Mouse (Mus musculus) myocyte (in vitro differentiated cells): ENCODE results near the gene Pank3. TPM values are rescaled to one million over a fixed set of nuclear protein-coding genes. Genes with fewer than 3 reads are reported as not detected.

Experiments
- H3K27me3 ChIP-seq: one replicate; pipeline ENCODE4 v1.6.1; 2011; ENCODE audit not compliant: control insufficient read depth, insufficient read depth, insufficient read length
- H3K36me3 ChIP-seq: one replicate; pipeline ENCODE4 v1.6.1; 2011; ENCODE audit not compliant: control insufficient read depth, insufficient read depth
- H3K4me2 ChIP-seq: one replicate; pipeline ENCODE4 v1.6.1; 2011; ENCODE audit warnings: low read depth, control low read depth
- H3K4me3 ChIP-seq: one replicate; pipeline ENCODE4 v1.5.1; 2011; ENCODE audit warnings: mild to moderate bottlenecking, control low read depth, moderate library complexity
- H3K79me2 ChIP-seq: one replicate; pipeline ENCODE4 v1.6.1; 2011; ENCODE audit not compliant: control insufficient read depth, insufficient read depth
- H3ac ChIP-seq: one replicate; pipeline ENCODE4 v1.6.1; 2011; ENCODE audit not compliant: control insufficient read depth, insufficient read length
- CEBPB ChIP-seq: IDR thresholded peaks from 2 replicates; pipeline ENCODE4 v1.6.1; 2011; ENCODE audit warnings: mild to moderate bottlenecking, moderate library complexity; ENCODE audit not compliant: poor library complexity, insufficient read depth, severe bottlenecking
- E2F4 ChIP-seq: IDR thresholded peaks from one replicate; pipeline ENCODE4 v1.6.1; 2011; ENCODE audit warnings: mild to moderate bottlenecking, control low read depth, moderate library complexity; ENCODE audit not compliant: insufficient read depth
- MAX ChIP-seq: IDR thresholded peaks from one replicate; pipeline ENCODE4 v1.6.1; 2011; ENCODE audit warnings: low read depth, mild to moderate bottlenecking, control low read depth
- MYOD1 ChIP-seq, 3 experiments: IDR thresholded peaks; one replicate each; pipeline ENCODE4 v1.6.1; 2011; ENCODE audit warnings: control low read depth in 2 of 3, low read depth in 2 of 3, mild to moderate bottlenecking in 2 of 3, moderate library complexity in 1 of 3; ENCODE audit not compliant: insufficient read length in 2 of 3, control insufficient read depth in 1 of 3
- MYOG ChIP-seq, 3 experiments: IDR thresholded peaks; one replicate each; pipeline ENCODE4 v1.6.1; 2011; ENCODE audit warnings: control low read depth in 2 of 3, low read depth in 2 of 3, mild to moderate bottlenecking in 2 of 3; ENCODE audit not compliant: insufficient read length in 2 of 3, control insufficient read depth in 1 of 3, insufficient read depth in 1 of 3
- POLR2A ChIP-seq: IDR thresholded peaks from one replicate; pipeline ENCODE4 v1.6.1; 2011; ENCODE audit warnings: low read depth, mild to moderate bottlenecking, control low read depth, moderate library complexity; ENCODE audit not compliant: insufficient read length
- POLR2AphosphoS2 ChIP-seq: IDR thresholded peaks from one replicate; pipeline ENCODE4 v1.6.1; 2011; ENCODE audit warnings: low read depth, control low read depth; ENCODE audit not compliant: insufficient read length
- REST ChIP-seq: IDR thresholded peaks from one replicate; pipeline ENCODE4 v1.6.1; 2011; ENCODE audit warnings: mild to moderate bottlenecking, control low read depth, moderate library complexity; ENCODE audit not compliant: insufficient read depth, insufficient read length
- SRF ChIP-seq: IDR thresholded peaks from one replicate; pipeline ENCODE4 v1.6.1; 2011; ENCODE audit warnings: low read depth; ENCODE audit not compliant: control insufficient read depth, insufficient read length
- TCF12 ChIP-seq: IDR thresholded peaks from one replicate; pipeline ENCODE4 v1.6.1; 2011; ENCODE audit warnings: mild to moderate bottlenecking, control low read depth; ENCODE audit not compliant: poor library complexity, insufficient read depth, severe bottlenecking
- TCF3 ChIP-seq: IDR thresholded peaks from one replicate; pipeline ENCODE4 v1.6.1; 2011; ENCODE audit warnings: low read depth, control low read depth; ENCODE audit not compliant: insufficient read length
- USF1 ChIP-seq: IDR thresholded peaks from one replicate; pipeline ENCODE4 v1.6.1; 2011; ENCODE audit warnings: low read depth, mild to moderate bottlenecking, control low read depth, moderate library complexity
- polyA plus RNA-seq: library from polyadenylated mRNA; unstranded; fragments of >200 nt; fragmentation: generic; extraction: Trizol; gene quantifications from one replicate; pipeline ENCODE4 v1.2.1, GENCODE M21; 2012; ENCODE audit warnings: missing spikeins

Pank3 gene
- polyA plus RNA-seq, 1 experiment = 8.6 TPM

GRCm38 (mm10) chr11:35736817-35737216 lies 32.5 kb upstream of the Pank3 start:
- TF ChIP-seq MAX (no peak), REST (no peak), SRF (no peak), MYOD1 (IDR thresholded peaks at IDR 0.05; ENCODE audit: control insufficient read depth in 1 of 3, insufficient read length in 2 of 3, low read depth in 2 of 3) (no peak), POLR2A (no peak), USF1 (no peak), POLR2AphosphoS2 (no peak), E2F4 (no peak), TCF12 (no peak), MYOG (IDR thresholded peaks at IDR 0.05; ENCODE audit: control insufficient read depth in 1 of 3, insufficient read depth in 1 of 3, insufficient read length in 2 of 3, low read depth in 2 of 3) (no peak), CEBPB (no peak), TCF3 (no peak)
- Histone ChIP-seq H3K4me3 (no peak overlapping the region), H3K4me2 (no peak overlapping the region), H3K36me3 (no peaks in the 10 kb centered on the region), H3ac (no peak overlapping the region), H3K79me2 (no peaks in the 10 kb centered on the region), H3K27me3 (peaks cover 3% of the 10 kb centered on the region)

- peaks cover 3% of the 10 kb centered on the region for H3K27me3 ChIP-seq
- TF ChIP-seq E2F4 (no peak), REST (no peak), POLR2A (no peak), SRF (no peak), USF1 (no peak), POLR2AphosphoS2 (no peak)
- no peak overlapping the region for H3ac ChIP-seq
- no peaks in the 10 kb centered on the region for H3K36me3 ChIP-seq
- no peak overlapping the region for H3K4me2 ChIP-seq
- H3K4me3 ChIP-seq = no peak overlapping the region
- H3K79me2 ChIP-seq = no peaks in the 10 kb centered on the region
Measured at GRCm38 (mm10) chr11:35737262-35737661, 32.0 kb upstream of the Pank3 start.

- TF ChIP-seq REST (no peak), E2F4 (no peak), MYOD1 (IDR thresholded peaks at IDR 0.05; ENCODE audit: control insufficient read depth in 1 of 3, insufficient read length in 2 of 3, low read depth in 2 of 3) (no peak), POLR2AphosphoS2 (no peak), CEBPB (no peak), SRF (no peak), TCF3 (no peak), POLR2A (no peak), MAX (no peak), TCF12 (no peak), MYOG (IDR thresholded peaks at IDR 0.05; ENCODE audit: control insufficient read depth in 1 of 3, insufficient read depth in 1 of 3, insufficient read length in 2 of 3, low read depth in 2 of 3) (no peak), USF1 (no peak)
- Histone ChIP-seq H3K79me2 (no peaks in the 10 kb centered on the region), H3K4me2 (no peak overlapping the region), H3K27me3 (peaks cover 3% of the 10 kb centered on the region), H3ac (no peak overlapping the region), H3K36me3 (no peaks in the 10 kb centered on the region), H3K4me3 (no peak overlapping the region)
Measured at GRCm38 (mm10) chr11:35738102-35738501, 31.2 kb upstream of the Pank3 start.

GRCm38 (mm10) chr11:35743586-35743985 lies 25.7 kb upstream of the Pank3 start:
- no peaks in the 10 kb centered on the region for H3K36me3 ChIP-seq
- H3K4me3 ChIP-seq = no peak overlapping the region
- H3K4me2 ChIP-seq = no peak overlapping the region
- no peaks in the 10 kb centered on the region for H3K79me2 ChIP-seq
- TF ChIP-seq MYOD1 (IDR thresholded peaks at IDR 0.05; ENCODE audit: control insufficient read depth in 1 of 3, insufficient read length in 2 of 3, low read depth in 2 of 3) = no peak
- TF ChIP-seq USF1 = no peak
- no peak for TF ChIP-seq TCF3
- TF ChIP-seq MAX = no peak
- no peaks in the 10 kb centered on the region for H3K27me3 ChIP-seq
- no peak overlapping the region for H3ac ChIP-seq

GRCm38 (mm10) chr11:35744571-35744970 lies 24.7 kb upstream of the Pank3 start:
- H3K27me3 ChIP-seq = no peaks in the 10 kb centered on the region
- no peak overlapping the region for H3K4me2 ChIP-seq
- no peak for TF ChIP-seq MAX
- TF ChIP-seq USF1 = no peak
- no peak for TF ChIP-seq POLR2A
- TF ChIP-seq MYOD1 (IDR thresholded peaks at IDR 0.05; ENCODE audit: control insufficient read depth in 1 of 3, insufficient read length in 2 of 3, low read depth in 2 of 3) = no peak
- no peak for TF ChIP-seq TCF3
- TF ChIP-seq E2F4 = no peak
- TF ChIP-seq SRF = no peak
- TF ChIP-seq POLR2AphosphoS2 = no peak
- TF ChIP-seq TCF12 = no peak
- TF ChIP-seq CEBPB = no peak
- TF ChIP-seq REST = no peak
- no peak for TF ChIP-seq MYOG (IDR thresholded peaks at IDR 0.05; ENCODE audit: control insufficient read depth in 1 of 3, insufficient read depth in 1 of 3, insufficient read length in 2 of 3, low read depth in 2 of 3)
- H3K4me3 ChIP-seq = no peak overlapping the region
- no peaks in the 10 kb centered on the region for H3K79me2 ChIP-seq
- no peaks in the 10 kb centered on the region for H3K36me3 ChIP-seq
- H3ac ChIP-seq = no peak overlapping the region
